Mouse (Mus musculus) telencephalon, adult 2 months (tissue): ENCODE data around the gene Hdgfl2.
"Not testable (repeated sequence)": the region's sequence is repeated elsewhere in the genome, so short reads cannot be mapped to it uniquely, and the experiment has no call there.

Source experiments
- DNase-seq: peaks from one replicate; pipeline ENCODE4 v3.0.0-alpha.2; 2011; ENCODE audit warnings: low read depth, low spot score

The Hdgfl2 gene

GRCm38 (mm10) chr17:56103465-56104285 lies 24.2 kb downstream of the Hdgfl2 start:
- no peak for DNase-seq

- not testable (repeated sequence) for DNase-seq
Observed at GRCm38 (mm10) chr17:56104821-56105220, 25.4 kb downstream of the Hdgfl2 start.

GRCm38 (mm10) chr17:56106436-56106835 lies 27.0 kb downstream of the Hdgfl2 start:
- DNase-seq, result not testable (repeated sequence)

- DNase-seq, result no peak
Observed at GRCm38 (mm10) chr17:56106981-56107380, 27.5 kb downstream of the Hdgfl2 start.

- no peak for DNase-seq
Observed at GRCm38 (mm10) chr17:56107736-56108135, 28.3 kb downstream of the Hdgfl2 start.

GRCm38 (mm10) chr17:56108334-56109044 lies 29.1 kb downstream of the Hdgfl2 start:
- DNase-seq, result peak; percentile 27

- DNase-seq, result no peak
Observed at GRCm38 (mm10) chr17:56109219-56110051, 30.0 kb downstream of the Hdgfl2 start, which contains the start of gene Plin4. TSS of gene Plin4 (minus strand) at chr17:56109803.

GRCm38 (mm10) chr17:56110571-56110970 lies 31.1 kb downstream of the Hdgfl2 start:
- DNase-seq, result no peak

GRCm38 (mm10) chr17:56111021-56111420 lies 31.6 kb downstream of the Hdgfl2 start:
- no peak for DNase-seq

- peak; percentile 43 for DNase-seq
Observed at GRCm38 (mm10) chr17:56111864-56112263, 32.4 kb downstream of the Hdgfl2 start.

- DNase-seq, result no peak
Observed at GRCm38 (mm10) chr17:56112743-56113142, 33.3 kb downstream of the Hdgfl2 start.

GRCm38 (mm10) chr17:56116193-56116592 lies 36.8 kb downstream of the Hdgfl2 start:
- no peak for DNase-seq

GRCm38 (mm10) chr17:56117251-56117710 lies 37.8 kb downstream of the Hdgfl2 start, which contains the start of gene Plin5:
TSS of gene Plin5 (minus strand) at chr17:56117596.
- no peak for DNase-seq

GRCm38 (mm10) chr17:56119431-56119830 lies 40.0 kb downstream of the Hdgfl2 start:
- no peak for DNase-seq

GRCm38 (mm10) chr17:56119981-56120880 lies 40.8 kb downstream of the Hdgfl2 start:
- DNase-seq, result no peak

- no peak for DNase-seq
Observed at GRCm38 (mm10) chr17:56121826-56122225, 42.4 kb downstream of the Hdgfl2 start, which contains the start of gene Lrg1. TSS of gene Lrg1 (minus strand) at chr17:56122001.

- DNase-seq, result no peak
Observed at GRCm38 (mm10) chr17:56123161-56123560, 43.7 kb downstream of the Hdgfl2 start.

- DNase-seq, result no peak
Observed at GRCm38 (mm10) chr17:56123681-56124340, 44.4 kb downstream of the Hdgfl2 start.

- DNase-seq, result no peak
Observed at GRCm38 (mm10) chr17:56124377-56125275, 45.2 kb downstream of the Hdgfl2 start.
